14 mouse cellular contexts compared by ENCODE assay signal in the genomic region with DNA sequence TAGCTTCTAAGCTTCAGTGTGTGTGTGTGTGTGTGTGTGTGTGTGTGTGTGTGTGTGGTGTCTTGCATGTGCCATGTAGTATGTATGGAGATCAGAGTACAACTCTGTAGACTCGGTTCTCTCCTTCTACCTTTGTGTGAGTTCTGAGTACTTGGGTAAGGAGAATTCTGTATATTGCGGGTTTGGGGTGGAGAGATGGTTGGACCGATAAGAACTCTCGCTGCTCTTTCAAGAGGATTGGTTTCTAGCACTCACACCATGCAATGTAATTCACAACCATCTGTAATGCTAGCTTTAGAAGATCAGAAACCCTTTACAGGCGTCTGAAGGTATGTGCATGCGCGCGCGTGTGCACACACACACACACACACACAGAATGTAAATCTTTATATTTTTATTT.
DNase-seq lines count a peak whose midpoint lies in the region; ATAC-seq and TF ChIP-seq lines count a peak whose summit lies in the region.
"Had no signal": no experiment of that assay in that cellular context is flagged by ENCODE, and none has a peak within 500 bp of the region (broad histone marks: within the 10 kb centered on the region; RNA-seq: fewer than 3 reads in every experiment).

No protein-coding gene starts in this region.

- no peak overlapping the region for H3K4me2 ChIP-seq in intestine, embryonic 15.5 days (replicated peaks)
- H3K4me2 ChIP-seq in intestine, postnatal 0 days (replicated peaks; ENCODE audit: low read depth): no peak overlapping the region
- H3K4me2 ChIP-seq in lung, postnatal 0 days (replicated peaks; ENCODE audit: low read depth, low read length): no peak overlapping the region
- no peak overlapping the region for H3K4me2 ChIP-seq in embryonic facial prominence, embryonic 12.5 days (replicated peaks)
- H3K4me2 ChIP-seq: forebrain, embryonic 13.5 days; heart, embryonic 11.5 days; hindbrain, embryonic 15.5 days; kidney, embryonic 15.5 days; neural tube, embryonic 12.5 days had no signal

- H3K4me3 ChIP-seq in intestine, embryonic 15.5 days (replicated peaks): no peak overlapping the region
- no peak overlapping the region for H3K4me3 ChIP-seq in intestine, postnatal 0 days (ENCODE audit: low read depth, low read length)
- H3K4me3 ChIP-seq in lung, postnatal 0 days (ENCODE audit: low read depth, low read length): no peak overlapping the region
- no peak overlapping the region for H3K4me3 ChIP-seq in embryonic facial prominence, embryonic 12.5 days
- H3K4me3 ChIP-seq: forebrain, embryonic 13.5 days; hindbrain, embryonic 15.5 days; kidney, embryonic 15.5 days; neural tube, embryonic 12.5 days had no signal

- H3K27me3 ChIP-seq in intestine, embryonic 15.5 days (replicated peaks): no peaks in the 10 kb centered on the region
- no peaks in the 10 kb centered on the region for H3K27me3 ChIP-seq in intestine, postnatal 0 days (replicated peaks; ENCODE audit: control insufficient read depth, insufficient read depth, low read length)
- H3K27me3 ChIP-seq in lung, postnatal 0 days (replicated peaks; ENCODE audit: insufficient read depth, low read length): no peaks in the 10 kb centered on the region
- no peaks in the 10 kb centered on the region for H3K27me3 ChIP-seq in embryonic facial prominence, embryonic 12.5 days
- H3K27me3 ChIP-seq: CH12.LX; forebrain, embryonic 13.5 days; hindbrain, embryonic 15.5 days; kidney, embryonic 15.5 days; neural tube, embryonic 12.5 days had no signal

- no peaks in the 10 kb centered on the region for H3K4me1 ChIP-seq in intestine, embryonic 15.5 days (replicated peaks)
- H3K4me1 ChIP-seq in intestine, postnatal 0 days (replicated peaks; ENCODE audit: control insufficient read depth, insufficient read depth, low read length): no peaks in the 10 kb centered on the region
- no peaks in the 10 kb centered on the region for H3K4me1 ChIP-seq in lung, postnatal 0 days (ENCODE audit: insufficient read depth, low read depth, low read length)
- H3K4me1 ChIP-seq in embryonic facial prominence, embryonic 12.5 days: peaks cover 7% of the 10 kb centered on the region; the same call in 1 of the 2 replicates
- H3K4me1 ChIP-seq: forebrain, embryonic 13.5 days; hindbrain, embryonic 15.5 days had no signal

- no peaks in the 10 kb centered on the region for H3K9me3 ChIP-seq in intestine, embryonic 15.5 days
- H3K9me3 ChIP-seq in intestine, postnatal 0 days (ENCODE audit: control insufficient read depth): no peaks in the 10 kb centered on the region
- no peaks in the 10 kb centered on the region for H3K9me3 ChIP-seq in lung, postnatal 0 days (ENCODE audit: low read length)
- H3K9me3 ChIP-seq in embryonic facial prominence, embryonic 12.5 days: no peaks in the 10 kb centered on the region
- H3K9me3 ChIP-seq: forebrain, embryonic 13.5 days; G1E; hindbrain, embryonic 15.5 days; kidney, embryonic 15.5 days; neural tube, embryonic 12.5 days had no signal

- 85% methylated on average over 9 of the region's 9 CpGs for WGBS in intestine, embryonic 15.5 days
- 91% methylated on average over 9 of the region's 9 CpGs for WGBS in intestine, postnatal 0 days
- 72% methylated on average over 9 of the region's 9 CpGs for WGBS in lung, postnatal 0 days
- WGBS in embryonic facial prominence, embryonic 12.5 days: 91% methylated on average over 9 of the region's 9 CpGs

- TF ChIP-seq EP300 in lung, postnatal 0 days (IDR thresholded peaks at IDR 0.05): no peak

- no peak overlapping the region for H3K9ac ChIP-seq in intestine, embryonic 15.5 days
- no peak overlapping the region for H3K9ac ChIP-seq in intestine, postnatal 0 days (ENCODE audit: low read depth, low read length)
- no peak overlapping the region for H3K9ac ChIP-seq in lung, postnatal 0 days (replicated peaks; ENCODE audit: low read depth)
- H3K9ac ChIP-seq in embryonic facial prominence, embryonic 12.5 days: no peak overlapping the region
- H3K9ac ChIP-seq: forebrain, embryonic 13.5 days; hindbrain, embryonic 15.5 days; kidney, embryonic 15.5 days; neural tube, embryonic 12.5 days had no signal

- no peak for TF ChIP-seq CTCF in intestine, postnatal 0 days (IDR thresholded peaks at IDR 0.05; ENCODE audit: low read depth)
- no peak for TF ChIP-seq CTCF in lung, postnatal 0 days (IDR thresholded peaks at IDR 0.05)

- H3K36me3 ChIP-seq in intestine, embryonic 15.5 days: no peaks in the 10 kb centered on the region
- no peaks in the 10 kb centered on the region for H3K36me3 ChIP-seq in intestine, postnatal 0 days (ENCODE audit: control insufficient read depth, insufficient read depth)
- no peaks in the 10 kb centered on the region for H3K36me3 ChIP-seq in lung, postnatal 0 days (ENCODE audit: insufficient read depth, low read length)
- H3K36me3 ChIP-seq in embryonic facial prominence, embryonic 12.5 days: no peaks in the 10 kb centered on the region
- H3K36me3 ChIP-seq: G1E; hindbrain, embryonic 15.5 days; kidney, embryonic 15.5 days; neural tube, embryonic 12.5 days had no signal

- ATAC-seq in intestine, embryonic 15.5 days: 0 out of 2 replicates have a peak, but pooled peaks have one; percentile 15
- no peak for ATAC-seq in intestine, postnatal 0 days
- 0 out of 2 replicates have a peak, but pooled peaks have one; percentile 28 for ATAC-seq in lung, postnatal 0 days
- 0 out of 2 replicates have a peak, but pooled peaks have one; percentile 10 for ATAC-seq in embryonic facial prominence, embryonic 12.5 days (ENCODE audit: insufficient number of reproducible peaks, insufficient read depth, low FRiP score, low TSS enrichment)

- no peak for DNase-seq in lung, postnatal 0 days (ENCODE audit: low spot score)
- DNase-seq in lung, postnatal 36 days: no peak
- no peak for DNase-seq in heart, adult 11 months
- DNase-seq in layer of hippocampus, postnatal 14 days (ENCODE audit: low spot score in 2 of 2): no peak

- no peak overlapping the region for H3K27ac ChIP-seq in intestine, embryonic 15.5 days
- H3K27ac ChIP-seq in intestine, postnatal 0 days (ENCODE audit: low read depth, low read length): no peak overlapping the region
- no peak overlapping the region for H3K27ac ChIP-seq in lung, postnatal 0 days (ENCODE audit: low read length)
- 0 out of 2 replicates have a peak overlapping the region, but pooled peaks have one; percentile 2 for H3K27ac ChIP-seq in embryonic facial prominence, embryonic 12.5 days
- H3K27ac ChIP-seq: forebrain, embryonic 13.5 days; hindbrain, embryonic 15.5 days; neural tube, embryonic 12.5 days had no signal
